Mouse (Mus musculus) liver, embryonic 18 days (tissue): Measurements from ENCODE around the gene Gm21093. TPM values are rescaled to one million over a fixed set of nuclear protein-coding genes. Genes with fewer than 3 reads are reported as not detected.

Experiments used
- polyA plus RNA-seq: library from polyadenylated mRNA; depleted of rRNA; stranded (reverse); fragments of >200 nt; gene quantifications from 2 replicates; pipeline ENCODE4 v1.2.3, GENCODE M21; 2012; rRNA removed

Gm21093 gene
- polyA plus RNA-seq, result not detected in 2 replicates

GRCm38 (mm10) chr4:42034626-42035025 lies at the start of gene Gm21093:
TSS of gene Gm21093 (minus strand) at chr4:42034726.

Other genes with a start within 250 kb of the Gm21093 start
- gene Gm21541, start 131.1 kb downstream of the Gm21093 start, polyA plus RNA-seq, result not detected in 2 replicates
- 0.24 and 0.64 TPM in 2 replicates for gene Gm20878, start 93.2 kb downstream of the Gm21093 start, polyA plus RNA-seq
- gene Fam205a4, start 68.7 kb downstream of the Gm21093 start, polyA plus RNA-seq, result 0.01 and 0.02 TPM in 2 replicates
- gene Gm3893, start 56.5 kb upstream of the Gm21093 start, polyA plus RNA-seq, result not detected in 2 replicates
- gene Gm13304, start 80.1 kb upstream of the Gm21093 start, polyA plus RNA-seq, result not detected in 2 replicates
- gene Gm13306, start 118.7 kb upstream of the Gm21093 start, polyA plus RNA-seq, result not detected in 2 replicates
- gene Gm13305, start 133.9 kb upstream of the Gm21093 start, polyA plus RNA-seq, result 0.07 TPM in 1 of 2 replicates, not detected in the other
- gene Gm10600, start 205.9 kb upstream of the Gm21093 start, polyA plus RNA-seq, result not detected in 2 replicates
- not detected in 2 replicates for gene Ccl21b, start 221.0 kb upstream of the Gm21093 start, polyA plus RNA-seq